Mouse (Mus musculus): Measurements from ENCODE around the gene Ndufaf2.

GRCm38 (mm10) chr13:108170511-108170910, 12.1 kb upstream of the Ndufaf2 start:
- TF ChIP-seq GATA1 (IDR thresholded peaks at IDR 0.05; ENCODE audit: borderline replicate concordance, low read length) (no peak), FLI1 (IDR thresholded peaks at IDR 0.05; ENCODE audit: low read length) (no peak)
